Mouse (Mus musculus) midbrain, embryonic 12.5 days (tissue): ENCODE data around the gene Eps8. TPM values are rescaled to one million over a fixed set of nuclear protein-coding genes. Genes with fewer than 3 reads are reported as not detected.
A peak's percentile ranks its signal among the peaks of the same experiment; 100 is the strongest.
"Not testable (repeated sequence)": the region's sequence is repeated elsewhere in the genome, so short reads cannot be mapped to it uniquely, and the experiment has no call there.

ENCODE experiments used
- ATAC-seq: fragments of 200-750 bp; cut with Nextera tagmentation; 2 replicates; pipeline ENCODE4 v1.8.0; 2017; ENCODE audit warnings: low read depth, moderate TSS enrichment, moderate library complexity; ENCODE audit not compliant: low FRiP score
- H3K27ac ChIP-seq: fragments of 300-500 bp; sonication (generic); replicated peaks from 2 replicates; pipeline ENCODE4 v1.5.1; 2016; ENCODE audit warnings: mild to moderate bottlenecking
- H3K27me3 ChIP-seq: fragments of 300-500 bp; sonication (generic); 2 replicates; pipeline ENCODE4 v1.6.1; 2016; ENCODE audit warnings: mild to moderate bottlenecking
- H3K36me3 ChIP-seq: fragments of 300-500 bp; sonication (generic); 2 replicates; pipeline ENCODE4 v1.6.1; 2016
- H3K4me1 ChIP-seq: fragments of 300-500 bp; sonication (generic); 2 replicates; pipeline ENCODE4 v1.6.1; 2016
- H3K4me2 ChIP-seq: fragments of 300-500 bp; sonication (generic); replicated peaks from 2 replicates; pipeline ENCODE4 v1.6.1; 2016; ENCODE audit warnings: mild to moderate bottlenecking, moderate library complexity
- H3K4me3 ChIP-seq: fragments of 300-500 bp; sonication (generic); 2 replicates; pipeline ENCODE4 v1.5.1; 2016; ENCODE audit warnings: mild to moderate bottlenecking
- H3K9ac ChIP-seq: fragments of 300-500 bp; sonication (generic); replicated peaks from 2 replicates; pipeline ENCODE4 v1.6.1; 2016; ENCODE audit warnings: mild to moderate bottlenecking, moderate library complexity
- H3K9me3 ChIP-seq: fragments of 300-500 bp; sonication (generic); 2 replicates; pipeline ENCODE4 v1.6.1; 2016; ENCODE audit warnings: mild to moderate bottlenecking
- WGBS: fragments of 180-500 bp; shearing (Covaris S2); methylation state at CpG from one replicate; pipeline ENCODE4 v1.1.7; 2016; 5-methylcytosine and 5-hydroxymethylcytosine counted together
- polyA plus RNA-seq: library from polyadenylated mRNA; unstranded; fragments of >200 nt; fragmentation: Nextera tagmentation; extraction: Ambion mirVana; gene quantifications from 2 replicates; pipeline ENCODE4 v1.2.1, GENCODE M21; 2016

Eps8 gene
- polyA plus RNA-seq, 1 experiment from 2014 or later: 10.7 TPM

- no peak for ATAC-seq
- H3K27ac ChIP-seq: no peak overlapping the region
- 70% methylated on average over 7 of the region's 7 CpGs for WGBS
- H3K4me2 ChIP-seq: no peak overlapping the region
- H3K4me1 ChIP-seq: no peaks in the 10 kb centered on the region
- H3K9ac ChIP-seq: no peak overlapping the region
- H3K27me3 ChIP-seq: no peaks in the 10 kb centered on the region
- H3K4me3 ChIP-seq: no peak overlapping the region
- H3K36me3 ChIP-seq: no peaks in the 10 kb centered on the region
- no peaks in the 10 kb centered on the region for H3K9me3 ChIP-seq
These were observed 171.8 kb downstream of the Eps8 start for GRCm38 (mm10) chr6:137482891-137483290.

- WGBS: 97% methylated on average over 5 of the region's 5 CpGs
- not testable (repeated sequence) for H3K4me3 ChIP-seq, H3K27ac ChIP-seq, H3K9ac ChIP-seq, H3K36me3 ChIP-seq, H3K27me3 ChIP-seq, ATAC-seq, H3K4me2 ChIP-seq, H3K9me3 ChIP-seq
- H3K4me1 ChIP-seq: peaks cover 15% of the 10 kb centered on the region
These were observed 179.0 kb downstream of the Eps8 start for GRCm38 (mm10) chr6:137475695-137476094.

- no peak for ATAC-seq
- 69% methylated on average over 1 of the region's 1 CpGs for WGBS
- no peak overlapping the region for H3K4me3 ChIP-seq
These were observed 181.2 kb downstream of the Eps8 start for GRCm38 (mm10) chr6:137473433-137473832.

DNA sequence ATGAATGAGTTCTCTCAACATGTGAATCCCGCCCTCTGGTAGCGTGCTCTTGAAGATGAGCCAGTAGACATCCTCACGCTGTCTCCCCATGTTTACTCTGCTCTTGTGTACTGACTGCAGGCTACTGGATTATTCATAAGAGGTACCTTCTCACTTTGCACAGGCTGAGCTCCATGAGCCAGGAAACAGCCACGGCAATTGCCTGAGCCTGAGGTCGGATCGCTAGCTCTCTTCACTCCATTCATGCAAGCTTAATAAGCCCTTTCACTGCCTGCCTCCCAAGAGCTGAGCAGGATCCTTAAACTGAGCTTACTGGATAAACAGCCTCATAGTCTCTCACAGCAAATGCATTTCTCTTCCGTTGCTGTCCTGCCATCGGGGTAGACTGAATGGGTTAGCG, 182.5 kb downstream of the Eps8 start:
- Histone ChIP-seq H3K4me3 (no peak overlapping the region), H3K9ac (no peak overlapping the region), H3K4me1 (peaks cover 18% of the 10 kb centered on the region), H3K27me3 (no peaks in the 10 kb centered on the region), H3K27ac (no peak overlapping the region; the same call in 1 of the 2 replicates), H3K9me3 (0 out of 2 replicates have a peak, but pooled peaks cover 9% of the 10 kb centered on the region), H3K36me3 (no peaks in the 10 kb centered on the region), H3K4me2 (no peak overlapping the region)
- peak; percentile 20; the same call in 1 of the 2 replicates for ATAC-seq
- 62% methylated on average over 9 of the region's 9 CpGs for WGBS

More at GRCm38 (mm10) chr6:137473433-137473832, 181.2 kb downstream of the Eps8 start:
- H3K4me2 ChIP-seq: no peak overlapping the region
- no peaks in the 10 kb centered on the region for H3K27me3 ChIP-seq
- H3K36me3 ChIP-seq: no peaks in the 10 kb centered on the region
- H3K9me3 ChIP-seq: 0 out of 2 replicates have a peak, but pooled peaks cover 9% of the 10 kb centered on the region
- no peak overlapping the region for H3K27ac ChIP-seq
- no peak overlapping the region for H3K9ac ChIP-seq
- peaks cover 18% of the 10 kb centered on the region for H3K4me1 ChIP-seq

GRCm38 (mm10) chr6:137470901-137471598, 183.6 kb downstream of the Eps8 start:
- peak; percentile 79 for ATAC-seq
- H3K27ac ChIP-seq: peak overlapping the region; percentile 21; the same call in 1 of the 2 replicates
- H3K9ac ChIP-seq: no peak overlapping the region
- WGBS: 47% methylated on average over 11 of the region's 11 CpGs
- no peaks in the 10 kb centered on the region for H3K36me3 ChIP-seq
- no peak overlapping the region for H3K4me2 ChIP-seq
- 0 out of 2 replicates have a peak, but pooled peaks cover 6% of the 10 kb centered on the region for H3K9me3 ChIP-seq
- peaks cover 18% of the 10 kb centered on the region for H3K4me1 ChIP-seq
- no peaks in the 10 kb centered on the region for H3K27me3 ChIP-seq
- no peak overlapping the region for H3K4me3 ChIP-seq

DNA sequence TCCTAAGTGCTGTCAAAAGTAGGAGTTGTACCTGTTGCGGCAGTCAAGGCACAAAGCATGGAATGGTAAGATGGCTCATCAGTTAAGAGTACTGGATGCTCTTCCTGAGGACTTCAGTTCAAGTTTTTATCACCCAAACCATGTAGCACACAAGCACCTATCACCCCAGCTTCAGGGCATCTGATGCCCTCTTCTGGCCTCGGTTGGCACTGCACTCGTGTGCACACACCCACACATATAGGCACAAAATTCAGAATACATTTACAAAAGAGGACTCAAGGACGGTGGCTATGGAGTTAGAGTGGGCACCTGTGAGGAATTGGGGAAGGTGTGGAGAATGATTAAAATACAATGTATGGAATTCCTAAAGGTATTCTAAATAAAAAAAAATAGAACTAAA, 185.1 kb downstream of the Eps8 start:
- WGBS: 98% methylated on average over 4 of the region's 4 CpGs
- Histone ChIP-seq H3K9me3 (0 out of 2 replicates have a peak, but pooled peaks cover 3% of the 10 kb centered on the region), H3K4me3 (no peak overlapping the region), H3K4me1 (peaks cover 18% of the 10 kb centered on the region), H3K4me2 (no peak overlapping the region), H3K36me3 (no peaks in the 10 kb centered on the region), H3K27me3 (no peaks in the 10 kb centered on the region), H3K27ac (no peak overlapping the region), H3K9ac (no peak overlapping the region)
- no peak for ATAC-seq

DNA sequence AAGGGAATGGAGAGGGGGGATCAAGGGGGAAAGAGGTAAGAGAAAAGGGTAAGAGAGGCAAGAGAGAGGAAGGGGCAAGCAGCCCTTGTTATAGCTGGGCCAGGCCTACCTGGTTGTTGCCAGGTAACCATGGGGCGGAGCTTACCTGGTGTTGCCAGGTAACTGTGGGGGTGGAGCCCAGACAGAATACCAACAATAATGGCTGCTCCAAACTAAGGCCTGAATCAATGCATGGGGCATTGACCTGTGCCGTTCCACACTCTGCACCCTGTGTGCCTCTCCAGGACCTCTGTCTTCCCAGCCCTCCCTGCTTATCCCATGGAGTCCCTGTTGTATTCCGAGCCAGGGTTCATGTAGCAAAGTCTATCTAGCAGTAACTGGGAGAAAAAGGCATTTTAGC, 187.0 kb downstream of the Eps8 start:
- H3K9me3 ChIP-seq: 0 out of 2 replicates have a peak, but pooled peaks cover 3% of the 10 kb centered on the region
- H3K9ac ChIP-seq: no peak overlapping the region
- 88% methylated on average over 3 of the region's 3 CpGs for WGBS
- no peak overlapping the region for H3K4me3 ChIP-seq
- H3K36me3 ChIP-seq: no peaks in the 10 kb centered on the region
- no peak for ATAC-seq
- no peak overlapping the region for H3K27ac ChIP-seq
- no peaks in the 10 kb centered on the region for H3K27me3 ChIP-seq
- H3K4me1 ChIP-seq: peaks cover 18% of the 10 kb centered on the region
- no peak overlapping the region for H3K4me2 ChIP-seq

DNA sequence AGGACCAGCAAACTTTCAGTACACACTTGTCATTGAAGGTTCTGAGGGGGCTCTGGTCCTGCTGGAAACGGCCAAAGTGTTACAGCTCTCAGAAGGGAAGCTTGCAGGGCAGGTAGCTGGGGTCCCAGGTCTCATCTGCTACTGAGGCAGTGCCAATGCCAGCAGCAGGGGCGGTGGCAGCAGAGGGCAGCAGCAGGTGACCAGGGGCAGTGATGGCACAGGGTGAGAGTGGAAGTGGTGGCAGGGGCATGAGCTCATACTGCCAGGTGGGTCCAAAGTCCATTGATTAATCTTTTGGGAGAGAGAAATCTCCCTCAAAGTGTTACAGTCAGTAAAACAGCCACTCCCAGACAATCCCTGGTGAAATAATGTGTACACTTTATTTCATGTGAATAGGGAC, 188.4 kb downstream of the Eps8 start:
- Histone ChIP-seq H3K4me2 (no peak overlapping the region), H3K36me3 (no peaks in the 10 kb centered on the region), H3K4me1 (peaks cover 7% of the 10 kb centered on the region; the same call in 1 of the 2 replicates), H3K27ac (no peak overlapping the region), H3K27me3 (no peaks in the 10 kb centered on the region), H3K9me3 (0 out of 2 replicates have a peak, but pooled peaks cover 3% of the 10 kb centered on the region), H3K9ac (no peak overlapping the region), H3K4me3 (no peak overlapping the region)
- no peak for ATAC-seq
- 91% methylated on average over 2 of the region's 2 CpGs for WGBS

- ATAC-seq: no peak
- 57% methylated on average over 2 of the region's 2 CpGs for WGBS
- Histone ChIP-seq H3K4me1 (no peaks in the 10 kb centered on the region), H3K4me2 (no peak overlapping the region), H3K27me3 (no peaks in the 10 kb centered on the region), H3K27ac (no peak overlapping the region), H3K9ac (no peak overlapping the region), H3K36me3 (no peaks in the 10 kb centered on the region), H3K4me3 (no peak overlapping the region), H3K9me3 (0 out of 2 replicates have a peak, but pooled peaks cover 3% of the 10 kb centered on the region)
These were observed 189.4 kb downstream of the Eps8 start for GRCm38 (mm10) chr6:137465253-137465652.

GRCm38 (mm10) chr6:137463771-137464170, 190.9 kb downstream of the Eps8 start:
- Histone ChIP-seq H3K27ac (no peak overlapping the region), H3K27me3 (peaks cover 1% of the 10 kb centered on the region; the same call in 1 of the 2 replicates), H3K4me3 (no peak overlapping the region), H3K36me3 (no peaks in the 10 kb centered on the region), H3K9ac (no peak overlapping the region), H3K4me2 (no peak overlapping the region), H3K9me3 (no peaks in the 10 kb centered on the region), H3K4me1 (no peaks in the 10 kb centered on the region)
- 90% methylated on average over 5 of the region's 5 CpGs for WGBS
- ATAC-seq: no peak

DNA sequence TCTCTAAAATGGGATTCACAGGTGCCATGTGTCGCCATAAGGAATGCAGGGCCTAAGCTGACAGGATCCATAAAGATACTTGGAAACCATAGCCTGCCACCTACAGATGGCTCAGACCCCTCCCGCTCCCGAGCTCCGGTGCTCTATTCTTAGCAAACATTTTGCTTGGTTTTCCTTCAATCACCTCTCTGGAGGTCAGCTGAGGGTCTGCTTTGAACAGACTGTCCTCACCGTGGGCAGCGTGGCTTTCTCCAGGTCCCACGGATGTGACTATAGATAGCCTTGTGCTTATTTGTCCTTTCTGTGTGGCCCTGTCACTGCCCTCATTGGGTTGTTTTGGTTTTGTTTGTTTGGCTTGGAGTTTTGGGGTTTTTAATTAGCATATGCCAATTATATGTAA, 196.5 kb downstream of the Eps8 start:
- H3K9ac ChIP-seq: no peak overlapping the region
- no peak for ATAC-seq
- 0 out of 2 replicates have a peak, but pooled peaks cover 2% of the 10 kb centered on the region for H3K4me1 ChIP-seq
- H3K4me3 ChIP-seq: no peak overlapping the region
- H3K27ac ChIP-seq: no peak overlapping the region
- H3K36me3 ChIP-seq: no peaks in the 10 kb centered on the region
- peaks cover 4% of the 10 kb centered on the region; the same call in 1 of the 2 replicates for H3K27me3 ChIP-seq
- no peak overlapping the region for H3K4me2 ChIP-seq
- WGBS: 90% methylated on average over 7 of the region's 7 CpGs
- H3K9me3 ChIP-seq: no peaks in the 10 kb centered on the region

DNA sequence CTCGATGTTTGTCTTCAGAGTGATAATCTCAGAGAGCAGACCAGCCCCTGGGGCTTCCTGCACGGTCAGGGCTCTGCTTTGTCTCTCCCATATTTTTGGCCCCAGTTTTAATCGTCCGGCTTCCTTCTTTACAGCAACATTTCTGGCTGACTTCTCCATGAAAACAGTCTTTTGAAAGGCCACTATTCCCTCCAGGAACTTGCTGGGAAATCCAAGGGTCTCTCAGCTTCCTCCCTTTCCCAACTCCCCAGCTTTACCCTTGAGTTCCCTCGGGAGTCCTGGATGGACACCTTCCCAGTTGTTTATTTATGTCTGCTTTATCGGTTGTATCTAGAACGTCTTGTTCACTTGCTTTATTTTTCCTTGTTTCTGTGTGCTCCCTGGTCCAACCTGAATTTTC, 197.5 kb downstream of the Eps8 start:
- no peak overlapping the region for H3K27ac ChIP-seq
- 54% methylated on average over 7 of the region's 7 CpGs for WGBS
- H3K4me1 ChIP-seq: 0 out of 2 replicates have a peak, but pooled peaks cover 2% of the 10 kb centered on the region
- no peak overlapping the region for H3K9ac ChIP-seq
- H3K4me3 ChIP-seq: no peak overlapping the region
- ATAC-seq: no peak
- H3K4me2 ChIP-seq: no peak overlapping the region
- no peaks in the 10 kb centered on the region for H3K36me3 ChIP-seq
- no peaks in the 10 kb centered on the region for H3K9me3 ChIP-seq
- H3K27me3 ChIP-seq: peaks cover 4% of the 10 kb centered on the region; the same call in 1 of the 2 replicates
